Mouse (Mus musculus) left cerebral cortex, adult 18-20 months (tissue): ENCODE measurements around the gene Zmiz1. TPM values are rescaled to one million over a fixed set of nuclear protein-coding genes. Genes with fewer than 3 reads are reported as not detected.

Experiments used
- DNase-seq, 2 experiments: peaks; one replicate each; pipeline ENCODE4 v3.0.0; 2021 to 2022; ENCODE audit warnings: low spot score in 2 of 2, mixed read lengths in 1 of 2
- total RNA-seq, 2 experiments: library from RNA; stranded (reverse); gene quantifications; 2 replicates each; pipeline ENCODE4 v1.2.3; 2021

The Zmiz1 gene
- total RNA-seq, 2 experiments from 2014 or later: 89.2 to 100 TPM

DNA sequence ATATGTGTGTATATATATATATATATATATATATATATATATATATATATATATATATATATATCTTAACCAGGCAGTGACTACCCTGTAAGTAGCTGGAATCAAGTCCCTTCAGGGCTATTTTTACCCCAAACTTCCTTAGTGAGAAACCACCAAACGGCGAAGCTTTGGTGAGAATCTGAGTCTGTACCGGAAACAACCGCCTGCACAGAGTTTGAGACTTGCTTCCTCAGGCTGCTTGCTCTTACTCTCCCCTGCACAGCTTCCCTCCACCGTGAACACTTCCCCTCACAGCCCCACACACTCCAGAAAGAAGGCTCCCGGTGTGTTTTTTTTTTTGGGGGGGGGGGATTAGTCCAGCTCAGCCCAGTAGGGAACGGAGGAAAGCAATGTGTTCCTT is 150.4 kb downstream of the Zmiz1 start:
- no peak for DNase-seq

DNA sequence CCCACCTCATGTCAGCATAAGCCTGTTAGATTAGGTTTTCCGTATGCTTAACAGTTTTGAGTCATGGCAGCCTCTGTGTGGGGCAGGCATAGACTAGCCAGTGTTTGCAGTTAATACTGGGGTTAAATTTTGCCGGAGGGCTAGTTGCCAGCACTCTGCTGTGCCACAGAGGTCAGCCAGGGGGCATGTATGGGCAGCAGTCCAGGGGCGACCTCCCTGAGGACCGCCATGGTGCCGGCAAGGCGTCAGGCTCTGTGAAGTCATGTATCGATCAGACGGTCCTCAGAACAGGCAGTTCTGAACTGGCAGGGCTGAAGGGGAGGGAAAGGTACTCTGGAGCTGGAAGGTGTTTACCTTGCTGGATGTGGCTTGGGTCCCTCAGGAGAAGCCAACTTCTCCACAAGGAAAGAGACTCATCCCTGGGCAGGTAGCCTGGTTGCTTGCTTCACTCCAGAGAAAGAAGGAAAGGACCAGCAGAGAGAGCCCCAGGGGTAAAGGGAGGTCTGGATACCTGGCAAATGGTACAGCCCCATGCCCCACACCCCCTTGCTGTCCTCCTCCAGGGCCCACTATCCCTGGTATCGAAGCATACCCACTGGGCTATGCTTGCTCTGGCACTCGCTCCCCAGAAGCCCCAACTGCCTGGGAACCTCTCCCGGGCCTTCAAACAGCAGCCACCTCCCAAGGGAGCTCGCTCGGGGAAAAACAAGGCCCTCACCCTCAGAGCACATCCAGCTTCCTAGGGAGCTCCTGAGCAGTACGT is 151.6 kb downstream of the Zmiz1 start:
- DNase-seq: no peak

- no peak for DNase-seq
Measured at GRCm38 (mm10) chr14:25611159-25611697, 152.2 kb downstream of the Zmiz1 start.

GRCm38 (mm10) chr14:25611815-25612698 is 153.1 kb downstream of the Zmiz1 start:
- DNase-seq: no peak

- no peak for DNase-seq
Measured at GRCm38 (mm10) chr14:25613942-25614575, 155.1 kb downstream of the Zmiz1 start.

GRCm38 (mm10) chr14:25614684-25615083 is 155.7 kb downstream of the Zmiz1 start:
- no peak for DNase-seq

GRCm38 (mm10) chr14:25615602-25616001 is 156.6 kb downstream of the Zmiz1 start:
- no peak for DNase-seq

DNA sequence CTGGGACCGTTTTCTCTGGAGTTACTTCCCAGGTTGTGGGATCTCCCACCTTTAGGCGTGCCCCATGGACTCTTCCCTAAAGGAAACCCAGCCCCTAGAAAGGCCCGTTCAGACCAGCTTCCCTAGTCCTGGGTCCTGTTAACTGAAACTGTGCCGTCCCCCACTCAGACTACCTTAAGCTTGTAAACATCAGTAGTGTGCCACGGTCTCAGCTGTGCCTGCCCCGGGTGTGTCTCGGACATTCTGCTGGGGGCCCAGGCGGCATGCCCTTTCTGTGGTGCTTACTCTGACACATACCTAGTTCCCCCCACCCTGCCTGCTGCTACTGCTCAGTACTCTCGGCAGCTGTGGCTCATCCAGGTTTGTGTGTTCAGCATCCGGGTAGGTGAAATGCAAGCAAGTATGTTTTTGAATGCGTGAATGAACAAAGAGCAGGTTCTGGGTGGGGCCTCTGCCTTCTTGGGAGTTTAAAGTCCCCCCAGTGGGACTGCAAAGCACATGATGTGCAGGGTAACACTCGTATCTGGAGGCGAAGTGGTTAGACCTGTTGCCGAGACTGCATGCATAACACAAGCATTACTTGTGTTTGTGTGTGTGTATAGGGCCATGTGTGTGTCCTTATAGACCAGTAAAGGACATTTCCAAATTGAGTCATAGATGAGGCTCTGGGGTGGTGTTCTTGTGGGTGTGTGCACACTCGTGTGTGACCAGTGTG is 157.2 kb downstream of the Zmiz1 start:
- no peak for DNase-seq

- DNase-seq: no peak
Measured at GRCm38 (mm10) chr14:25617264-25617663, 158.3 kb downstream of the Zmiz1 start.

DNA sequence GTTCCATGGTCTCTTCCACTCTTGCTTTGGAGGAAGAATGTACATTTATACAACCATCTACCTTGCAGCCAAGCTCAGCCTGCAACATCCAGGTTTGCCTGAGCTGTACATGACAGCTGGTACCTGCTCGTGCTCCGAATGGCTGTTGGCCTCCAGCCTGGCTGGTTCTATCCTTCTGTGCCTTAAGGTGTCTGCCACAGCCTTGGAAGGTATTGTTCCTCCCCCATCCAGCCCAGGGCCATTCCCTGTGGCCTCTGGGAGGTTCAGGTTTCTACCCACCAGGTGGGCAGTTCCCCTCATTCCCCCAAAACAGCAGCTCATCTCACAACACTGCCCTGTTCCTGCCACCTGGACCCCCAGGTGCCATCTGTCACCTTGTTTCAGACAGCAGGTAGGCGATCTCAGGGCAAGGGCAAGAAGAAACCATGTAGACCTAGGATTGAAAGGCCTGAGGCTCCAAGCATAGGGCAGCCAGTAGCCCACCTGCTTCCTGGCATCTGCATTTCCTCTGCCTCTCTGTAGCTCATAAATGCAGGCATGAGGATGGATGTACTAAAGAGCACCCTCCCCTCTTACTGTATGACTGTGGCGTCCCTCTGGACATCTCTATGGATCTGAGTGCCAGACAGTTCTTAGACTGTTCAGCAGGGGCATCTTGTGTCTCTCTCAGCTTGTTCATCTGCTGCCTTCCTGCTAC is 160.2 kb downstream of the Zmiz1 start:
- no peak for DNase-seq

DNA sequence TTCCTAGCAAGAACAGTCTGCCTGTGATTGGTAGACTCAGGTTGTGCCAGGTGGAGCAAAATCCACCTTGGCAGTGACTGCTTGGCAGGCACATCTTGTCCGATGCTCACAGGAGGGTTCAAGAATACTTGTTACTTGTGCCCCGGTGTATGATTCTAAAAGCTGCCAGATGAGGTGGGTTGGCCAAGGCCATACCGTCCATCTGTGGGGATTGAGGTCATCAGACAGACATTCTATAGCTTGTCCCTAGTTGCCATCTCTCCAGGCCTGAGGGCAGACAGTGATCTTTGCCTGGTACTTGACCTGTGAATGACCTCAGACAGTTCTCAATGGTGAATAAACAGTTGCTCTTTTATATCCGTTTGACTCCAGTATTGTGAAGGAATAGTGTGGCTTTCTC is 161.8 kb downstream of the Zmiz1 start:
- no peak for DNase-seq

DNA sequence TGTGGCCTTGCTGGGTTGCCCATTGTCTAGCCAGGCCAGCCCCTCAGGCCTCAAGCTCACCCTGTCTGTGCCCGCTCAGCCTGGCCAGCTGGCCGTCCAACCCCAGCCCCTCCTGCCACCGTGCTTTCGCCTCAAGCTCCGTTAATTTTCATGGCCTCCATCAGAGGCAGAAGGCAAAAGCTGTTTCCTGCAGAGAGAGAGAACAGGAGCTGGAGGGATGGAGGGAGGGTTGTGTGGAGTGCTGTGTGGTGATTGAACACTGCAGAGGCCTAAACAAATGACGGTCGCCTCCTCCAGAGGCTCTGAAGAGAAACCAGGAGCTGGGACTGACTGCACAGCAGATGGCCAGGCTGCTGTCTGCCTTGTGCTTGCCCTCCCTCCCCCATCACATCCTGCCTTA is 164.7 kb downstream of the Zmiz1 start:
- peak; percentile 40 to 53 for DNase-seq

DNA sequence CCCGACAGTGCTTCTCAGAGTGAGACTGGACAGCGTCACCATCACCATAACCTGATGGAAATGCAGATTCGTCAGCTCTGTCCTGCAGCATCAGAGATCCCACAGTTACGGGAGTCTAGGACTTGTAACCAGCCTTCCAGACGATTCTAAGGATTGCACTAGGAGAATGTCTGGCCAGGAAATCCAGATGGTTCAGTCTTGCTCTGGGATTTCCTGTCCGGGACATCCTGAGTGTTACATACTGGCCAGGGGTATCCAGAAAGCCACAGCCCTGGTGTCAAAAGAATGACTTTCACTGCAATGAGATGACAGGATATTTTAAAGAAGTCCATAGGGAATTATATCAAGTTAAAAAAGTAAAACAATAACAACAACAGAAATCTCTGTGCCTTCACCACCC is 165.7 kb downstream of the Zmiz1 start:
- no peak for DNase-seq

- DNase-seq: no peak
Measured at GRCm38 (mm10) chr14:25627599-25628255, 168.7 kb downstream of the Zmiz1 start.

DNA sequence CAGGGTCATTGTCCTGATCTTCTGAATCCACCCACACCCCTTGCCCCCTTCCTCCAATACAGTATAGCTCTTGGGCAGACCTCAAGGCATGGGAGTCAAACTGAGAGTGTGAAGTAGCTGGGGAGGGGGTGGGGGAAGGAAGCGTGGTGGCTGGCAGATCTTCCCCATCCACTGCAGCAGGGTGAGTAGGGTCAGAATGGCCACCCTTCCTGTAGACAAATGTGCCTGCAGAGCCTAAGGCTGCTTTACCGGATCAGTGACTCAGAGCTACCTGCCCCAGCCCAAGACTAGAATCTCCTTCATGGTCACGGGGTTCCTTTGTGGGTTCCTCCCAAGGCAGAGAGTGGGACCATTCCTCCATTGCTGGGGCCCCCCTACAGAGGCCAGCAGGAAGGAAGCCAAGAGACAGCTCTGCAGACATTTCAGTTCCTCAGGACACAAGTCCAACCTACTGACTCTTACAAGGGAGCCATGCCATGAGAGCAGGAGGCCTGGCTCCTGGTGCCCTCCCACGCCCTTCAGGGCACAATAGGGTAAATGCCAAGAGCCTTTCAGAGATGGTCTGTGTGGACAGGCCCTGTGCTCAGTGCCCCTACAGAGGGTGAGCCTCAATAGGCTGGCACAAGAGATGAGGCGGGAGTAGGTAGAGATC is 169.6 kb downstream of the Zmiz1 start:
- DNase-seq: no peak

- peak; percentile 52 to 53 for DNase-seq
Measured at GRCm38 (mm10) chr14:25629866-25630606, 171.1 kb downstream of the Zmiz1 start.

- no peak for DNase-seq
Measured at GRCm38 (mm10) chr14:25630647-25631409, 171.8 kb downstream of the Zmiz1 start.

DNA sequence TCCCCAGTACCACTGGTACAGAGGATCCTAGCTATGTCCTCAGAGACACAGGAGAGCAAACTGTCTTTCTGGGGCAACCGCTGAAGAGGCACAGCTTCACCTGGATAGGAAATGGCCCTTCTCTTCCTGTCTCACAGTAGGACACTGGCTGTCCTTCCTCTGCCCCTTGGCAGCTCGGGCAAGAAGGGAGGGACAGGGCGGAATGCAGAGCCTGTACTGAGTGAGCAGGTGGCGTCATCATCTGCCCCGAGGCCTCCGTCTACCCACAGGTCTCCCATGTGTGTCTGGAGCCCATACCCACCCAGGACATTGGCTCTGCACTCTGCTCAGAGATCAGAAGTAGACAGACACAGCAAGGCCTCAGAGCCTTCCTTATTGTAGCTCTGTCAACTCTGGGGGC is 172.5 kb downstream of the Zmiz1 start:
- no peak for DNase-seq
